ENCODE assay signal across 8 mouse cellular contexts in genomic region chr1:59833723-59834122, GRCm38 (mm10).
A peak's percentile ranks its signal among the peaks of the same experiment; 100 is the strongest.
DNase-seq lines count a peak whose midpoint lies in the region; ATAC-seq and TF ChIP-seq lines count a peak whose summit lies in the region.

No protein-coding gene starts in this region.

- no peak for TF ChIP-seq CTCF in lung, adult 2 months (IDR thresholded peaks at IDR 0.05; ENCODE audit: insufficient read depth, low read length)
- no peak for TF ChIP-seq CTCF in kidney, postnatal 0 days (IDR thresholded peaks at IDR 0.05; ENCODE audit: low read depth)

- no peak overlapping the region for H3K27ac ChIP-seq in heart, embryonic 14.5 days (replicated peaks in 1 of 2; ENCODE audit: control insufficient read depth in 1 of 2, insufficient read depth in 1 of 2, low read depth in 2 of 2, low read length in 2 of 2)
- H3K27ac ChIP-seq in kidney, postnatal 0 days, result peak overlapping the region; percentile 75
- no peak overlapping the region for H3K27ac ChIP-seq in liver, embryonic 13.5 days

- no peak for TF ChIP-seq POLR2A in lung, adult 2 months (IDR thresholded peaks at IDR 0.05; ENCODE audit: borderline replicate concordance, extremely low read depth, low read depth, low read length)

- peak; percentile 54; the same call in 1 of the 2 replicates for ATAC-seq in heart, embryonic 14.5 days (ENCODE audit: insufficient number of reproducible peaks, insufficient read depth, low FRiP score, low read depth)
- ATAC-seq in kidney, postnatal 0 days (replicated peaks; ENCODE audit: low FRiP score, low read depth), result 0 out of 2 replicates have a peak, but pooled peaks have one; percentile 59
- ATAC-seq in liver, embryonic 13.5 days (ENCODE audit: low read depth), result peak; percentile 55; the same call in 1 of the 2 replicates

- no peaks in the 10 kb centered on the region for H3K36me3 ChIP-seq in heart, embryonic 14.5 days (ENCODE audit: control insufficient read depth, insufficient read depth, low read length)
- H3K36me3 ChIP-seq in kidney, postnatal 0 days (ENCODE audit: insufficient read depth, low read length), result no peaks in the 10 kb centered on the region
- H3K36me3 ChIP-seq in liver, embryonic 13.5 days, result no peaks in the 10 kb centered on the region

- peaks cover 6% of the 10 kb centered on the region for H3K4me1 ChIP-seq in lung, adult 2 months (ENCODE audit: control insufficient read depth, insufficient read depth, low read length)
- H3K4me1 ChIP-seq in heart, embryonic 14.5 days (ENCODE audit: control insufficient read depth in 2 of 2, insufficient read depth in 2 of 2, low read length in 2 of 2), result no peaks in the 10 kb centered on the region
- 0 out of 2 replicates have a peak, but pooled peaks cover 3% of the 10 kb centered on the region for H3K4me1 ChIP-seq in kidney, postnatal 0 days (replicated peaks; ENCODE audit: insufficient read depth, low read length)
- H3K4me1 ChIP-seq in liver, embryonic 13.5 days (replicated peaks), result peaks cover 17% of the 10 kb centered on the region

- H3K4me3 ChIP-seq in lung, adult 2 months (replicated peaks; ENCODE audit: extremely low read depth, low read depth, low read length), result no peak overlapping the region
- no peak overlapping the region for H3K4me3 ChIP-seq in heart, embryonic 14.5 days (ENCODE audit: control insufficient read depth in 1 of 2, insufficient read depth in 1 of 2, low read depth in 1 of 2, low read length in 2 of 2)
- no peak overlapping the region for H3K4me3 ChIP-seq in kidney, postnatal 0 days (replicated peaks; ENCODE audit: low read depth, low read length)
- H3K4me3 ChIP-seq in liver, embryonic 13.5 days (replicated peaks), result no peak overlapping the region

- no peaks in the 10 kb centered on the region for H3K9me3 ChIP-seq in heart, embryonic 14.5 days (ENCODE audit: control insufficient read depth, low read length)
- no peaks in the 10 kb centered on the region for H3K9me3 ChIP-seq in kidney, postnatal 0 days (replicated peaks; ENCODE audit: low read length)
- H3K9me3 ChIP-seq in liver, embryonic 13.5 days (replicated peaks), result no peaks in the 10 kb centered on the region

- DNase-seq in lung, adult 18-20 months, result peak; percentile 74 to 84
- no peak for DNase-seq in lung, adult 2 months
- peak; percentile 72 for DNase-seq in kidney, postnatal 0 days (ENCODE audit: low spot score)
- no peak for DNase-seq in liver, embryonic 13.5 days
- peak; percentile 21 for DNase-seq in right cerebral cortex, postnatal 14 days
- DNase-seq in natural killer cell, adult 2 months (ENCODE audit: low spot score in 2 of 2), result no peak
- no peak for DNase-seq in thymus, postnatal 14 days

- H3K4me2 ChIP-seq in heart, embryonic 14.5 days (ENCODE audit: low read length), result no peak overlapping the region
- H3K4me2 ChIP-seq in kidney, postnatal 0 days (ENCODE audit: low read length), result peak overlapping the region; percentile 37; the same call in 1 of the 2 replicates
- no peak overlapping the region for H3K4me2 ChIP-seq in liver, embryonic 13.5 days

- H3K27me3 ChIP-seq in heart, embryonic 14.5 days (ENCODE audit: control insufficient read depth, insufficient read depth, low read length), result no peaks in the 10 kb centered on the region
- H3K27me3 ChIP-seq in kidney, postnatal 0 days (ENCODE audit: insufficient read depth, low read length), result no peaks in the 10 kb centered on the region
- H3K27me3 ChIP-seq in liver, embryonic 13.5 days, result no peaks in the 10 kb centered on the region

- WGBS in lung, adult 2 months, result 6% methylated on average over 2 of the region's 2 CpGs
- WGBS in heart, embryonic 14.5 days, result 5% methylated on average over 2 of the region's 2 CpGs
- 7% methylated on average over 2 of the region's 2 CpGs for WGBS in kidney, postnatal 0 days
- 31% methylated on average over 2 of the region's 2 CpGs for WGBS in liver, embryonic 13.5 days (ENCODE audit: insufficient replicate concordance)

- H3K9ac ChIP-seq in heart, embryonic 14.5 days (ENCODE audit: low read length), result peak overlapping the region; percentile 1; the same call in 1 of the 2 replicates
- no peak overlapping the region for H3K9ac ChIP-seq in kidney, postnatal 0 days (ENCODE audit: low read depth, low read length)
- H3K9ac ChIP-seq in liver, embryonic 13.5 days, result no peak overlapping the region

Comparison
In these comparisons a context has a peak if more than half of its experiments do, and no peak if none do; other contexts are left out.
1. DNase-seq: peak in lung, adult 18-20 months (2 of 2), kidney, postnatal 0 days (single experiment) and right cerebral cortex, postnatal 14 days (single experiment); none in lung, adult 2 months (single experiment), liver, embryonic 13.5 days (single experiment), natural killer cell, adult 2 months (0 of 2) and thymus, postnatal 14 days (single experiment).
2. Peak in every context shown above with its lines, with median percentiles within 50 percentile points of each other: ATAC-seq.